18 mouse cellular contexts compared by ENCODE assay signal in the genomic region with DNA sequence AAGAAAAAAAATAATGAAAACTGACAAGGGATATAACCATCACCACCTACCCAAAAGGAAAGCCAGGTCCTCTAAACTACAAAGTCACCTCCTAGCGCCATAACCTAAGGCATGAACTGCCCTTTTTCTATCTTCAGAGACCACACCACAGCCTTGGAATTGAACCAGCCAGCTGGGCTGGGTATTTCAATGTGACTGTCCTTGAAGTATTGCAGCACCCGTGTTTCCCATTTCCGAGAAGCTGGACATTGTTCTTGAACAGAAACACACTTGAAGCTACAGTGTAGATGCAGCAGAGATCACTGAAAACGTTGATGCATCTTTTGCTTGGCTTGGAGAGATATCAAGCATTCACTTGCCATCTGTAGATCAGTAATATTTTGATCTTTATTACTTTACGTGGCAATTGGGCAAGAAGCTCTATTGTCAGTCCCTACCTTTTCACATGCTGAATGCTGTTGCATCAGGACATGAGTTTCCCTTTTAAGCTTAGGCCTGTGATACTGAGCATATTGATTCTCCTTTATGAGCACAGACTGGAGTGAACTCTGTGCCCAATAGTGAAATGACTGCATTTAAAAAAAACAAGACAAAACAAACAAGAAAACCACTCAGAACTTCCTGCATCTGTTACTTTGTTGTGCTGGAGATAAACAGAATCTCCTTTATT.
DNase-seq lines count a peak whose midpoint lies in the region; ATAC-seq and TF ChIP-seq lines count a peak whose summit lies in the region.
"Had no signal": no experiment of that assay in that cellular context is flagged by ENCODE, and none has a peak within 500 bp of the region (broad histone marks: within the 10 kb centered on the region; RNA-seq: fewer than 3 reads in every experiment).

No protein-coding gene starts in this region.

- H3K9ac ChIP-seq in heart, adult 2 months (ENCODE audit: low read depth, low read length), result no peak overlapping the region
- no peak overlapping the region for H3K9ac ChIP-seq in heart, embryonic 15.5 days
- H3K9ac ChIP-seq in heart, embryonic 11.5 days (ENCODE audit: low read depth, low read length), result no peak overlapping the region
- no peak overlapping the region for H3K9ac ChIP-seq in midbrain, postnatal 0 days (replicated peaks; ENCODE audit: low read length, poor library complexity, severe bottlenecking)
- no peak overlapping the region for H3K9ac ChIP-seq in liver, postnatal 0 days (replicated peaks)
- H3K9ac ChIP-seq in forebrain, embryonic 11.5 days (ENCODE audit: low read length), result no peak overlapping the region
- H3K9ac ChIP-seq: embryonic facial prominence, embryonic 13.5 days; forebrain, embryonic 13.5 days; forebrain, postnatal 0 days; hindbrain, embryonic 13.5 days had no signal

- peak; percentile 62 for DNase-seq in heart, adult 11 months
- DNase-seq in heart, adult 2 months, result no peak
- DNase-seq in midbrain, embryonic 10.5 days (ENCODE audit: low spot score), result peak; percentile 5
- no peak for DNase-seq in midbrain, postnatal 0 days (ENCODE audit: low spot score)
- DNase-seq in liver, postnatal 0 days, result no peak
- DNase-seq in forebrain, embryonic 11.5 days (ENCODE audit: low spot score), result no peak
- DNase-seq: adrenal gland, postnatal 25 days; cerebellum, adult 18-20 months; cerebellum, adult 9-11 months; cerebellum, postnatal 36 days; forebrain, postnatal 0 days; gastrocnemius, postnatal 14 days had no signal

- H3K36me3 ChIP-seq in heart, adult 2 months (ENCODE audit: control insufficient read depth, insufficient read depth, low read length), result peaks cover 6% of the 10 kb centered on the region; the same call in 1 of the 2 replicates
- H3K36me3 ChIP-seq in heart, embryonic 15.5 days, result no peaks in the 10 kb centered on the region
- no peaks in the 10 kb centered on the region for H3K36me3 ChIP-seq in heart, embryonic 11.5 days (ENCODE audit: control insufficient read depth, insufficient read depth, low read length)
- H3K36me3 ChIP-seq in midbrain, embryonic 10.5 days, result no peaks in the 10 kb centered on the region
- no peaks in the 10 kb centered on the region for H3K36me3 ChIP-seq in midbrain, postnatal 0 days (ENCODE audit: insufficient read depth, low read length)
- no peaks in the 10 kb centered on the region for H3K36me3 ChIP-seq in liver, postnatal 0 days (replicated peaks; ENCODE audit: insufficient read depth, low read length)
- H3K36me3 ChIP-seq in forebrain, embryonic 11.5 days (ENCODE audit: control insufficient read depth, insufficient read depth, low read length), result no peaks in the 10 kb centered on the region
- H3K36me3 ChIP-seq: embryonic facial prominence, embryonic 13.5 days; hindbrain, embryonic 13.5 days had no signal

- no peak overlapping the region; the same call in 1 of the 2 replicates for H3K27ac ChIP-seq in heart, adult 2 months
- H3K27ac ChIP-seq in heart, embryonic 15.5 days, result peak overlapping the region; percentile 61
- H3K27ac ChIP-seq in heart, embryonic 11.5 days (ENCODE audit: low read depth, low read length), result no peak overlapping the region
- H3K27ac ChIP-seq in midbrain, embryonic 10.5 days (replicated peaks), result no peak overlapping the region
- no peak overlapping the region for H3K27ac ChIP-seq in midbrain, postnatal 0 days (ENCODE audit: low read depth, low read length)
- H3K27ac ChIP-seq in liver, postnatal 0 days (ENCODE audit: low read depth), result peak overlapping the region; percentile 72
- H3K27ac ChIP-seq in forebrain, embryonic 11.5 days (ENCODE audit: low read depth, low read length), result no peak overlapping the region
- H3K27ac ChIP-seq: embryonic facial prominence, embryonic 13.5 days; forebrain, embryonic 13.5 days; hindbrain, embryonic 13.5 days; hindbrain, postnatal 0 days had no signal

- ATAC-seq in heart, embryonic 15.5 days (replicated peaks; ENCODE audit: insufficient number of reproducible peaks, insufficient read depth, low FRiP score, low read depth), result no peak
- ATAC-seq in heart, embryonic 11.5 days (replicated peaks; ENCODE audit: insufficient number of reproducible peaks, low FRiP score, low TSS enrichment), result no peak
- no peak for ATAC-seq in midbrain, postnatal 0 days (ENCODE audit: low FRiP score)
- ATAC-seq in liver, postnatal 0 days, result peak; percentile 97
- ATAC-seq in forebrain, embryonic 11.5 days (replicated peaks; ENCODE audit: low FRiP score), result no peak
- ATAC-seq: forebrain, embryonic 13.5 days; hindbrain, postnatal 0 days had no signal

- TF ChIP-seq POLR2A in heart, adult 2 months (IDR thresholded peaks at IDR 0.05; ENCODE audit: insufficient read depth, low read depth, low read length), result no peak

- no peak for TF ChIP-seq CTCF in heart, adult 2 months (IDR thresholded peaks at IDR 0.05)
- no peak for TF ChIP-seq CTCF in midbrain, postnatal 0 days (IDR thresholded peaks at IDR 0.05)
- TF ChIP-seq CTCF in liver, postnatal 0 days (IDR thresholded peaks at IDR 0.05; ENCODE audit: low read depth), result no peak

- H3K4me3 ChIP-seq in heart, adult 2 months, result no peak overlapping the region
- no peak overlapping the region for H3K4me3 ChIP-seq in heart, embryonic 15.5 days
- no peak overlapping the region for H3K4me3 ChIP-seq in heart, embryonic 11.5 days (ENCODE audit: low read depth, low read length)
- H3K4me3 ChIP-seq in midbrain, embryonic 10.5 days, result no peak overlapping the region
- H3K4me3 ChIP-seq in midbrain, postnatal 0 days (ENCODE audit: low read depth, low read length), result no peak overlapping the region
- no peak overlapping the region for H3K4me3 ChIP-seq in liver, postnatal 0 days (ENCODE audit: low read depth, low read length)
- no peak overlapping the region for H3K4me3 ChIP-seq in forebrain, embryonic 11.5 days (ENCODE audit: low read depth, low read length)
- H3K4me3 ChIP-seq: embryonic facial prominence, embryonic 13.5 days; forebrain, embryonic 13.5 days; hindbrain, embryonic 13.5 days had no signal

- H3K9me3 ChIP-seq in heart, embryonic 15.5 days (replicated peaks), result no peaks in the 10 kb centered on the region
- H3K9me3 ChIP-seq in heart, embryonic 11.5 days (replicated peaks; ENCODE audit: control insufficient read depth, low read length), result no peaks in the 10 kb centered on the region
- no peaks in the 10 kb centered on the region for H3K9me3 ChIP-seq in midbrain, embryonic 10.5 days (replicated peaks)
- H3K9me3 ChIP-seq in midbrain, postnatal 0 days (ENCODE audit: low read length), result no peaks in the 10 kb centered on the region
- H3K9me3 ChIP-seq in liver, postnatal 0 days (ENCODE audit: low read length), result no peaks in the 10 kb centered on the region
- no peaks in the 10 kb centered on the region for H3K9me3 ChIP-seq in forebrain, embryonic 11.5 days (ENCODE audit: control insufficient read depth, low read length)
- H3K9me3 ChIP-seq: embryonic facial prominence, embryonic 13.5 days; forebrain, embryonic 13.5 days; hindbrain, embryonic 13.5 days had no signal

- WGBS in heart, adult 2 months, result 42% methylated on average over 5 of the region's 5 CpGs
- WGBS in heart, embryonic 15.5 days, result 61% methylated on average over 5 of the region's 5 CpGs
- 73% methylated on average over 5 of the region's 5 CpGs for WGBS in heart, embryonic 11.5 days (ENCODE audit: insufficient replicate concordance)
- 88% methylated on average over 5 of the region's 5 CpGs for WGBS in midbrain, embryonic 10.5 days
- 86% methylated on average over 5 of the region's 5 CpGs for WGBS in midbrain, postnatal 0 days
- 56% methylated on average over 5 of the region's 5 CpGs for WGBS in liver, postnatal 0 days (ENCODE audit: insufficient replicate concordance)
- WGBS in forebrain, embryonic 11.5 days, result 92% methylated on average over 5 of the region's 5 CpGs

- no peak for TF ChIP-seq EP300 in heart, adult 2 months (IDR thresholded peaks at IDR 0.05; ENCODE audit: insufficient read depth, low read depth, low read length)
- no peak for TF ChIP-seq EP300 in liver, postnatal 0 days (IDR thresholded peaks at IDR 0.05; ENCODE audit: low read depth)

- H3K4me1 ChIP-seq in heart, adult 2 months (ENCODE audit: control insufficient read depth, insufficient read depth, low read length), result peaks cover 4% of the 10 kb centered on the region
- peaks cover 51% of the 10 kb centered on the region for H3K4me1 ChIP-seq in heart, embryonic 15.5 days (replicated peaks)
- H3K4me1 ChIP-seq in heart, embryonic 11.5 days (ENCODE audit: control insufficient read depth, insufficient read depth, low read length), result peaks cover 26% of the 10 kb centered on the region
- H3K4me1 ChIP-seq in midbrain, embryonic 10.5 days, result 0 out of 2 replicates have a peak, but pooled peaks cover 2% of the 10 kb centered on the region
- H3K4me1 ChIP-seq in midbrain, postnatal 0 days (ENCODE audit: insufficient read depth, low read length), result no peaks in the 10 kb centered on the region
- H3K4me1 ChIP-seq in liver, postnatal 0 days (ENCODE audit: insufficient read depth), result peaks cover 7% of the 10 kb centered on the region
- H3K4me1 ChIP-seq in forebrain, embryonic 11.5 days (replicated peaks; ENCODE audit: control insufficient read depth, insufficient read depth, low read length), result no peaks in the 10 kb centered on the region
- H3K4me1 ChIP-seq: forebrain, embryonic 13.5 days had no signal

- H3K79me2 ChIP-seq in heart, adult 2 months (replicated peaks; ENCODE audit: control insufficient read depth, insufficient read depth, low read length), result no peaks in the 10 kb centered on the region

- intact Hi-C loops in heart, adult 2 months (cut with DNase I), result no loop called here

- H3K4me2 ChIP-seq in heart, embryonic 15.5 days, result no peak overlapping the region
- H3K4me2 ChIP-seq in heart, embryonic 11.5 days, result no peak overlapping the region
- no peak overlapping the region for H3K4me2 ChIP-seq in midbrain, postnatal 0 days (ENCODE audit: low read depth, low read length, poor library complexity, severe bottlenecking)
- no peak overlapping the region for H3K4me2 ChIP-seq in liver, postnatal 0 days (ENCODE audit: low read depth, low read length)
- no peak overlapping the region for H3K4me2 ChIP-seq in forebrain, embryonic 11.5 days (ENCODE audit: low read depth, low read length, severe bottlenecking)
- H3K4me2 ChIP-seq: embryonic facial prominence, embryonic 13.5 days; forebrain, embryonic 13.5 days; hindbrain, embryonic 13.5 days had no signal

- no peaks in the 10 kb centered on the region for H3K27me3 ChIP-seq in heart, adult 2 months (ENCODE audit: control insufficient read depth, insufficient read depth, low read length)
- no peaks in the 10 kb centered on the region for H3K27me3 ChIP-seq in heart, embryonic 15.5 days
- no peaks in the 10 kb centered on the region for H3K27me3 ChIP-seq in heart, embryonic 11.5 days (ENCODE audit: control insufficient read depth, insufficient read depth, low read length)
- no peaks in the 10 kb centered on the region; the same call in 1 of the 2 replicates for H3K27me3 ChIP-seq in midbrain, embryonic 10.5 days (ENCODE audit: low read depth, poor library complexity, severe bottlenecking)
- no peaks in the 10 kb centered on the region for H3K27me3 ChIP-seq in midbrain, postnatal 0 days (ENCODE audit: insufficient read depth, low read length)
- H3K27me3 ChIP-seq in liver, postnatal 0 days (ENCODE audit: insufficient read depth, low read length), result no peaks in the 10 kb centered on the region
- no peaks in the 10 kb centered on the region; the same call in 1 of the 2 replicates for H3K27me3 ChIP-seq in forebrain, embryonic 11.5 days (ENCODE audit: control insufficient read depth, insufficient read depth, low read length)
- H3K27me3 ChIP-seq: embryonic facial prominence, embryonic 13.5 days; forebrain, embryonic 13.5 days; hindbrain, embryonic 13.5 days had no signal

Comparison
In these comparisons a context has a peak if more than half of its experiments do, and no peak if none do; other contexts are left out.
1. DNase-seq: peak in heart, adult 11 months (single experiment) and midbrain, embryonic 10.5 days (single experiment); none in heart, adult 2 months (0 of 2), midbrain, postnatal 0 days (single experiment), liver, postnatal 0 days (single experiment) and forebrain, embryonic 11.5 days (single experiment).
2. H3K27ac ChIP-seq: peak in heart, embryonic 15.5 days (single experiment) and liver, postnatal 0 days (single experiment); none in heart, adult 2 months (single experiment), heart, embryonic 11.5 days (single experiment), midbrain, embryonic 10.5 days (single experiment), midbrain, postnatal 0 days (single experiment) and forebrain, embryonic 11.5 days (single experiment).